Mouse (Mus musculus): ENCODE data around the gene Serpina3f.

Serpina3f gene

GRCm38 (mm10) chr12:104261041-104261440 is 46.7 kb downstream of the Serpina3f start:
- no peak for DNase-seq

- no peak for DNase-seq
These were observed 48.5 kb downstream of the Serpina3f start, which contains the start of gene Serpina3i for GRCm38 (mm10) chr12:104262863-104263262. Gene Serpina3i, plus strand, starts transcription at chr12:104263122.

- no peak for DNase-seq
These were observed 52.0 kb downstream of the Serpina3f start for GRCm38 (mm10) chr12:104266374-104266773.
